Mouse (Mus musculus) spleen, adult 2 months (tissue): Measurements from ENCODE around the gene A030005K14Rik.

ENCODE experiments used
- CTCF ChIP-seq: fragments of 200-500 bp; IDR thresholded peaks from 2 replicates; pipeline ENCODE4 v1.5.1; 2011; ENCODE audit warnings: mild to moderate bottlenecking, inconsistent platforms; ENCODE audit not compliant: insufficient read depth, insufficient read length, insufficient replicate concordance; ENCODE audit errors: extremely low read depth
- POLR2A ChIP-seq: fragments of 200-500 bp; IDR thresholded peaks from 2 replicates; pipeline ENCODE4 v1.6.1; 2011; ENCODE audit warnings: low read depth, low read length, inconsistent platforms

DNA sequence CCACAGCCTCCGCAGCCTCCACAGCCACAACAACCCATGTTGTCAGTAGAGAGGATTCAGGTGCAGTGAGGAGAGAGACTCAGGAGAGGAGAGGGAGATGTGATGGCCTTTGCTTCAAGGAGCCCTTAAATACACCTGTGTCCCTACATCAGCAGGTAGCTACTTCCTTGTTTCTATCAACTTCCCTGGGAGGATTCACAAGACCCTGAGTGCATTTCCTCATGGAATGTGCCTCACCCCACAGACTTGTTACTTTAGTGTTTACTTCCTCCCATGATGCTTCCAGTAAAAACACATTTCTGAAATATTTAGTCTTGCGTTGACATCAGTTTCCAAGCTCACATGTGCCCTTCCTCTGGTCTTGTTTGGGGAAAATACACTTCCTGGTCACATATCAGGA, 16.8 kb downstream of the A030005K14Rik start, which contains the start of gene Krtap28-10:
- TF ChIP-seq POLR2A (no peak), CTCF (no peak)
